Mouse (Mus musculus) erythroblast, embryonic 14.5 days (primary cell): ENCODE results near the gene Tmem50a.

ENCODE experiments used
- GATA1 ChIP-seq: IDR thresholded peaks from 2 replicates; pipeline ENCODE4 v1.6.1; 2012; ENCODE audit warnings: low read length, inconsistent platforms, mixed read lengths
- TAL1 ChIP-seq: IDR thresholded peaks from 3 replicates; pipeline ENCODE4 v1.6.1; 2012; ENCODE audit warnings: low read length, inconsistent platforms, mixed read lengths

GRCm38 (mm10) chr4:134901126-134901525, 13.7 kb downstream of the Tmem50a start:
- no peak for TF ChIP-seq GATA1
- no peak for TF ChIP-seq TAL1
